Mouse (Mus musculus) midbrain, embryonic 14.5 days (tissue): ENCODE data around the gene Fgf11. TPM values are rescaled to one million over a fixed set of nuclear protein-coding genes. Genes with fewer than 3 reads are reported as not detected.

Experiments
- ATAC-seq: fragments of 200-750 bp; cut with Nextera tagmentation; 2 replicates; pipeline ENCODE4 v1.8.0; 2017; ENCODE audit warnings: moderate number of reproducible peaks, moderate library complexity; ENCODE audit not compliant: low FRiP score, low TSS enrichment
- DNase-seq: peaks from one replicate; pipeline ENCODE4 v3.0.0-alpha.2; 2015
- H3K27ac ChIP-seq: fragments of 300-500 bp; sonication (generic); replicated peaks from 2 replicates; pipeline ENCODE4 v1.5.1; 2014; ENCODE audit warnings: mild to moderate bottlenecking, low read depth, low read length, moderate library complexity
- H3K27me3 ChIP-seq: fragments of 300-500 bp; sonication (generic); 2 replicates; pipeline ENCODE4 v1.6.1; 2014; ENCODE audit warnings: low read length, control low read depth, mixed read lengths; ENCODE audit not compliant: control insufficient read depth, insufficient read depth
- H3K36me3 ChIP-seq: fragments of 300-500 bp; sonication (generic); 2 replicates; pipeline ENCODE4 v1.6.1; 2014; ENCODE audit warnings: low read length, control low read depth; ENCODE audit not compliant: control insufficient read depth, insufficient read depth
- H3K4me1 ChIP-seq: fragments of 300-500 bp; sonication (generic); 2 replicates; pipeline ENCODE4 v1.6.1; 2014; ENCODE audit warnings: mild to moderate bottlenecking, antibody characterized with exemption, low read length, control low read depth; ENCODE audit not compliant: control insufficient read depth, insufficient read depth
- H3K4me2 ChIP-seq: fragments of 300-500 bp; sonication (generic); 2 replicates; pipeline ENCODE4 v1.6.1; 2014; ENCODE audit warnings: mild to moderate bottlenecking, low read length, moderate library complexity
- H3K4me3 ChIP-seq: fragments of 300-500 bp; sonication (generic); replicated peaks from 2 replicates; pipeline ENCODE4 v1.5.1; 2014; ENCODE audit warnings: low read depth, low read length
- H3K9ac ChIP-seq: fragments of 300-500 bp; sonication (generic); replicated peaks from 2 replicates; pipeline ENCODE4 v1.6.1; 2014; ENCODE audit warnings: mild to moderate bottlenecking, low read length, moderate library complexity
- H3K9me3 ChIP-seq: fragments of 300-500 bp; sonication (generic); 2 replicates; pipeline ENCODE4 v1.6.1; 2016; ENCODE audit warnings: low read length, control low read depth, mixed read lengths; ENCODE audit not compliant: control insufficient read depth
- WGBS: fragments of 180-500 bp; shearing (Covaris S2); extraction: QIAGEN DNeasy Blood & Tissue Kit; methylation state at CpG from one replicate; pipeline ENCODE4 v1.1.7; 2014; 5-methylcytosine and 5-hydroxymethylcytosine counted together
- polyA plus RNA-seq: library from polyadenylated mRNA; unstranded; fragments of >200 nt; fragmentation: Nextera tagmentation; extraction: Ambion mirVana; gene quantifications from 2 replicates; pipeline ENCODE4 v1.2.1, GENCODE M21; 2014

Gene Fgf11
- polyA plus RNA-seq, 1 experiment from 2014 or later, result 3.2 TPM

DNA sequence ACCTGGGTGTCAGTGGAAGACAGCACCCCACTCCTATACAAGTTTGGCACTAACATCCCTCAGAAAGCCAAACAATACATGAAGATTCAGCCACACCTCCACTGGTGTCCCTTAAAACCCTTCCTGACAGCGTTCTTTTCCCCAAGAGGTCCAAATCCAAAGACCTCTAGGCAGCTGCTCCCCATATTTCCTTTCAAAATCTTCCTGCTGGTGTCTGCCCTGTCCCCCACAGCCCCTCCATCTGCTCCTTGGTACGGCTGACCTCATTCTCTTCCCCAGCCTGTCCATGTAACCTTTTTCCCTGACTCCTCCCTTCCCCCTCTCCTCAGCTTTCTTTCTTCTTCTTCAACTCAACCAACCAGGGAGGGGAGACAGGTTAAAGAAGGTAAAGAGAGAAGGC lies 21.8 kb upstream of the Fgf11 start:
- Histone ChIP-seq H3K4me1 (no peaks in the 10 kb centered on the region), H3K9me3 (no peaks in the 10 kb centered on the region), H3K4me3 (no peak overlapping the region), H3K36me3 (peaks cover 47% of the 10 kb centered on the region), H3K9ac (no peak overlapping the region), H3K4me2 (no peak overlapping the region), H3K27me3 (no peaks in the 10 kb centered on the region), H3K27ac (no peak overlapping the region)
- DNase-seq, result no peak
- 83% methylated on average over 2 of the region's 2 CpGs for WGBS
- ATAC-seq, result no peak

DNA sequence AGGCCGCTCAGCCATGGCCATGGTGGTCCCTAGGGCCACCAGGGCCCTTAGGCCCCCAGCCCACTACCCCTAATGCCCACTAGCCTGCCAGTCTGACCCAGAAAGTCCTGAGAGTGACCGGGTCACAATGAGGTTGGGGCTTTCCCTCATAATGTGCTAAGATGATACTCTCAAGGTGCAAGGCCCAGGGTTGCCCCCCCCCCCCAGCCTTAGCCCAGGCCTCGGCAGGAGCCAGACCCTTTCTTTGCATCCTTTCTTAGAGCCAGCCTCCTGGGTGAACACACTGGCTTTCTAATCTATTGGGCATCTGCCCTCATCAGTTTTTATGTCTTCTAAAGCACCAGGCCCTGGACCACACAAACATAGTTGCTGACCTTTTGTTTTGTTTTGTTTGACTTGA lies 20.4 kb upstream of the Fgf11 start, which contains the start of gene Spem1:
Gene Spem1, minus strand, starts transcription at position 101 of the 400 bp plus-strand sequence.
- no peak within 1 kb of the TSS for H3K4me2 ChIP-seq
- H3K4me1 ChIP-seq, result no peaks in the 10 kb centered on the region
- H3K9me3 ChIP-seq, result 0 out of 2 replicates have a peak, but pooled peaks cover 7% of the 10 kb centered on the region
- no peak within 1 kb of the TSS for H3K9ac ChIP-seq
- WGBS, result 87% methylated on average over 3 of the region's 3 CpGs
- H3K27me3 ChIP-seq, result no peaks in the 10 kb centered on the region
- no peak within 1 kb of the TSS for H3K27ac ChIP-seq
- DNase-seq, result no peak
- H3K4me3 ChIP-seq, result no peak within 1 kb of the TSS
- peaks cover 33% of the 10 kb centered on the region for H3K36me3 ChIP-seq
- no peak for ATAC-seq

DNA sequence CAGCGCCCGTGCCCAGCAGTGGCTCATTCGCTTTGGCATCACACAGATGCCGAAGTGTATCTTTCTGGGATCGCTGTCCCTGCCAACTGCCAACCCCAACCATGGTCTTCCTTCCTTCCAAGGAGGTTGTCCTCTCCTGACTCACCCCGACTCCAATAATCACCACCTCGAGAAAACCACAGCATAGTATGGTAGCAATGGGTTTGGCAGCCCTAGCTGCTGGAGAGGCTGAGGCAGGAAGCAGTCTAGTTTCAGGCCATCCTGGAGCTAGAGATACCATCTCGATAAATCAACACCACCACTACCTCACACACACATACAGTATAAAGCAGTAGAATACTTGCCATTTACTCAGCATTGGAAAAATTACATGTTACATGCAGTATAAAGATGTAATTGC lies 17.2 kb upstream of the Fgf11 start:
- WGBS, result 93% methylated on average over 8 of the region's 8 CpGs
- Histone ChIP-seq H3K4me3 (no peak overlapping the region), H3K27ac (no peak overlapping the region), H3K4me1 (no peaks in the 10 kb centered on the region), H3K27me3 (no peaks in the 10 kb centered on the region), H3K36me3 (peaks cover 1% of the 10 kb centered on the region), H3K4me2 (no peak overlapping the region), H3K9ac (no peak overlapping the region), H3K9me3 (0 out of 2 replicates have a peak, but pooled peaks cover 7% of the 10 kb centered on the region)
- ATAC-seq (no peak), DNase-seq (no peak)

DNA sequence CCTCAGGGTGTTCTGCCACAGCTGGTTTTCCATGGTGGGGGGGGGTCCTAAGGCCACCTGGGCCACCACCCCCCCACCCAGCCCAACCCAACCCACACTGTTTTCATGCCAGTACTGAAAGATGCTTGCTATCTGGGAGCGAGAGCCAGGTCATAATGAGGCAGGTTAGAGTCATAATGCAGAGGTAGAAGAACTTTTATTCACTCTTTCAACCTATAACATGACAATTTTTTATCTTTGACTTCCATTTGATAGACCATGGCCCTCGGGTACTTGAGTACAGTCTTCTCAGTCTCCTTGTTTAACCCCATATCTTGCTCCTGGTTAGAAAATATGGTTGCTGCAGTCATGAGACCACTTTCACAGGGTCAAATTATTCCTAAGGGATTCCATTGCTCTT lies 16.7 kb upstream of the Fgf11 start, which contains the start of gene Spem2:
Gene Spem2, minus strand, starts transcription at position 101 of the 400 bp plus-strand sequence.
- Histone ChIP-seq H3K9ac (no peak within 1 kb of the TSS), H3K27ac (no peak within 1 kb of the TSS), H3K4me3 (no peak within 1 kb of the TSS), H3K4me2 (no peak within 1 kb of the TSS), H3K4me1 (no peaks in the 10 kb centered on the region), H3K36me3 (no peaks in the 10 kb centered on the region), H3K9me3 (0 out of 2 replicates have a peak, but pooled peaks cover 7% of the 10 kb centered on the region), H3K27me3 (no peaks in the 10 kb centered on the region)
- ATAC-seq (no peak), DNase-seq (no peak)
- whole genome bisulfite sequencing, result 80% methylated on average over 2 of the region's 2 CpGs

DNA sequence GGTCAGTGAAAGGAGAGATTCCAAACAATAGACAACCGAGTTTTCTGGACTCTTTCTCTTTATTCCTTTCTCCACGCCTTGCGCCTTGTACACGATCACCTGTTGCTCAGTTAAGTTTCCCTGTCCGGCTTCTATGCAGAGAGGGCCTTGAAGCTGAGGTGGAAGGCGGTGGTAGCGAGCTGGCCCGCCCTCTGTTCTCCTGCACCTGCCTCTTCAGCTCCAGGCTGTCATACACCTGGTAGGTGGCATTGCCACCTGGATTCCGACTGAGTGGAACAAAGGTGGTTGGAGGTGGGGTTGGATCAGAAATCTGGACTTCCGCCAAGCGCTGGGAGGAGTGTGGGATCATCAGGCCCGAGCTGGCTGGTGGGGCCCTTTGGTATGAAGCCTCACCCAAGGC lies 14.9 kb upstream of the Fgf11 start:
- Histone ChIP-seq H3K27me3 (no peaks in the 10 kb centered on the region), H3K9ac (no peak overlapping the region), H3K27ac (no peak overlapping the region), H3K36me3 (no peaks in the 10 kb centered on the region), H3K4me1 (no peaks in the 10 kb centered on the region), H3K4me3 (no peak overlapping the region), H3K4me2 (no peak overlapping the region), H3K9me3 (0 out of 2 replicates have a peak, but pooled peaks cover 7% of the 10 kb centered on the region)
- WGBS, result 92% methylated on average over 12 of the region's 12 CpGs
- no peak for DNase-seq
- ATAC-seq, result no peak

DNA sequence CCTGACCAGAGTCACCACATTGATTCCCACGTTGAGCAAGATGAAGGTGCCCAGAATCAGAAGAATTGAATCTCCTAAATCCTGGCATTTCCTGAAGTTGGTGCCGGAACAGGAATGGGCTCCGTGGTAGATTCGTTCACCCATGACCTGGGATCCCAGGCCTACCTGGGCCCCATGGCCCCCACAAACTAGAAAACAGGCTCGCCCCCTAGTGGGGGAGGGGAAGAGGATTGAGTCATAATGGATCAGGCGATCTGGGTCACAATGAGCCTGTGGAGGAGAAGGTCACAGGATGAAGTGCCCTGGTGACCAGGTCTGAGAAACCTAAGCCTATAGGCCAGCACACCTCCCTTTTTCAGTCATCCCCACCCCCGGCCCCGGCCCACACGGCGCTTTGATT lies 13.5 kb upstream of the Fgf11 start, which contains the start of gene Gm39566:
Gene Gm39566, minus strand, starts transcription at position 144 of the 400 bp plus-strand sequence.
- H3K27ac ChIP-seq, result no peak within 1 kb of the TSS
- H3K4me2 ChIP-seq, result no peak within 1 kb of the TSS
- no peak within 1 kb of the TSS for H3K9ac ChIP-seq
- H3K4me1 ChIP-seq, result no peaks in the 10 kb centered on the region
- 58% methylated on average over 10 of the region's 10 CpGs for whole genome bisulfite sequencing
- no peaks in the 10 kb centered on the region for H3K27me3 ChIP-seq
- no peak for DNase-seq
- ATAC-seq, result no peak
- H3K36me3 ChIP-seq, result no peaks in the 10 kb centered on the region
- 0 out of 2 replicates have a peak, but pooled peaks cover 7% of the 10 kb centered on the region for H3K9me3 ChIP-seq
- no peak within 1 kb of the TSS for H3K4me3 ChIP-seq

DNA sequence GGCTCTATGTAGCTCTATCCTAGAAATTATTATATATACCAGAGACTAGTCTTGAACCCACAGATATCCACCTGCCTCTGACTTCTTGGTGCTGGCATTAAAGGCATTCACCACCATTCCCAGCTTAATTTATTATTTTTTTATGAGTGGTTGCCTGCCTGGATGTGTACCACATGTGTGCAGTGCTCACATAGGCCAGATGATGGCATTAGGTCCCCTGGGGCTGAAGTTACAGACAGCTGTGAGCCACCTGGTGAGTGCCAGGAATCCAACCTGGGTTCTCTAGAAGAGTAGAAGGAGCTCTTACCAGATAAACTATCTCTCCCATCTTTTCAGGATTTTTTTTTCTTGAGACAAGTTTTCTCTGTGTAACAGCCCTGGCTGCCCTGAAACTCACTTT lies 8.6 kb upstream of the Fgf11 start:
- no peaks in the 10 kb centered on the region for H3K36me3 ChIP-seq
- ATAC-seq, result no peak
- H3K4me1 ChIP-seq, result no peaks in the 10 kb centered on the region
- DNase-seq, result no peak
- no peak overlapping the region for H3K9ac ChIP-seq
- no peak overlapping the region for H3K27ac ChIP-seq
- H3K4me2 ChIP-seq, result no peak overlapping the region
- H3K27me3 ChIP-seq, result peaks cover 11% of the 10 kb centered on the region
- H3K9me3 ChIP-seq, result no peaks in the 10 kb centered on the region
- no peak overlapping the region for H3K4me3 ChIP-seq

DNA sequence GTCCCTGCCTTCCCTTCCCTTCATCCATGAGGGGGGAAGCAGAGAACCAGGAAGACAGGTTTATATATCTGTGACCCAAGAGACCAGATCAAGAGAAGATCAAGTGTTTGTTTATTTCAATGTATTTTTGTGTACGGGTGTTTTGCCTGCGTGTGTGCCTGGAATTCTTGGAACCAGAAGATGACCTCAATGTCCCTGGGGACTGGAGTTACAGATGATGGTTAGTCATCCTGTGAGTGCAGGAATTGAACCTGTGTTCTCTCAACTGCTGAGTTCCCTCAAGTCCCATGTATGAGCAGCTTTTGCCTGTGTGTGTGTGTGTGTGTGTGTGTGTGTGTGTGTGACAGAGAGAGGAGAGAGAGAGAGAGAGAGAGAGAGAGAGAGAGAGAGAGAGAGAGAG lies 6.0 kb upstream of the Fgf11 start:
- peaks cover 24% of the 10 kb centered on the region for H3K27me3 ChIP-seq
- no peaks in the 10 kb centered on the region for H3K9me3 ChIP-seq
- H3K4me2 ChIP-seq, result no peak overlapping the region
- H3K9ac ChIP-seq, result no peak overlapping the region
- no peak for DNase-seq
- no peaks in the 10 kb centered on the region for H3K36me3 ChIP-seq
- H3K4me3 ChIP-seq, result no peak overlapping the region
- H3K4me1 ChIP-seq, result peaks cover 22% of the 10 kb centered on the region
- no peak overlapping the region for H3K27ac ChIP-seq
- 86% methylated on average over 2 of the region's 2 CpGs for WGBS
- ATAC-seq, result no peak

DNA sequence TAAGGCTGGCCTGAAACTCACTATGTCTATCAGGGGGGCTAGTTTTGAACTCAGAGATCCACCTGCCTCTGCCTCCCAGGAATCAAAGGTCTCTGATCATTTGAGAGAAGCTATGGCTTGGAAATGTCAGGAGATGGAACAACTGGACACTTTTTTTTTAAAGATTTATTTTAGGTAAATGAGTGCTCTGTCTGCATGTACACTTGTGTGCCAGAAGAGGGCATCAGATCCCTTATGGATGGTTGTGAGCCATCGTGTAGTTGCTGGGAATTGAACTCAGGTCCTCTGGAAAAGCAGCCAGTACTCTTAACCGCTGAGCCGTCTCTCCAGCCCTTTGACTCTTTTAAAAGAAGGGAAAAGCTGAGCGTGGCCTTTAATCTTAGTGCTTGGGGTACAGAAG lies 4.7 kb upstream of the Fgf11 start:
- H3K27me3 ChIP-seq, result peaks cover 24% of the 10 kb centered on the region

More for the DNA sequence above, 4.7 kb upstream of the Fgf11 start:
- Histone ChIP-seq H3K4me3 (no peak overlapping the region), H3K4me1 (peaks cover 34% of the 10 kb centered on the region), H3K27ac (no peak overlapping the region), H3K4me2 (no peak overlapping the region), H3K9me3 (no peaks in the 10 kb centered on the region), H3K9ac (no peak overlapping the region), H3K36me3 (no peaks in the 10 kb centered on the region)
- ATAC-seq (no peak), DNase-seq (no peak)
- WGBS, result 78% methylated on average over 4 of the region's 4 CpGs
